Mouse (Mus musculus) erythroblast, embryonic 14.5 days (primary cell): ENCODE data around the gene Slc15a5. TPM values are rescaled to one million over a fixed set of nuclear protein-coding genes. Genes with fewer than 3 reads are reported as not detected.
"Not testable (repeated sequence)": the region's sequence is repeated elsewhere in the genome, so short reads cannot be mapped to it uniquely, and the experiment has no call there.

ENCODE experiments used
- H3K27me3 ChIP-seq: 2 replicates; pipeline ENCODE4 v1.6.1; 2012; ENCODE audit warnings: inconsistent platforms; ENCODE audit not compliant: control insufficient read depth
- H3K36me3 ChIP-seq: 2 replicates; pipeline ENCODE4 v1.6.1; 2012; ENCODE audit warnings: mild to moderate bottlenecking, inconsistent platforms; ENCODE audit not compliant: control insufficient read depth
- H3K4me1 ChIP-seq: 2 replicates; pipeline ENCODE4 v1.6.1; 2012; ENCODE audit warnings: inconsistent platforms; ENCODE audit not compliant: control insufficient read depth
- H3K4me3 ChIP-seq: replicated peaks from 2 replicates; pipeline ENCODE3; 2012; ENCODE audit warnings: moderate library complexity, mild to moderate bottlenecking, inconsistent platforms
- H3K9me3 ChIP-seq: 2 replicates; pipeline ENCODE4 v1.6.1; 2012; ENCODE audit warnings: low read length, inconsistent platforms, mixed read lengths; ENCODE audit not compliant: control insufficient read depth
- GATA1 ChIP-seq: IDR thresholded peaks from 2 replicates; pipeline ENCODE4 v1.6.1; 2012; ENCODE audit warnings: low read length, inconsistent platforms, mixed read lengths
- TAL1 ChIP-seq: IDR thresholded peaks from 3 replicates; pipeline ENCODE4 v1.6.1; 2012; ENCODE audit warnings: low read length, inconsistent platforms, mixed read lengths
- polyA plus RNA-seq: library from polyadenylated mRNA; stranded (reverse); fragments of >175 nt; gene quantifications from 2 replicates; pipeline ENCODE4 v1.2.3, GENCODE M21; 2012

The Slc15a5 gene
- polyA plus RNA-seq, result not detected in 2 replicates

DNA sequence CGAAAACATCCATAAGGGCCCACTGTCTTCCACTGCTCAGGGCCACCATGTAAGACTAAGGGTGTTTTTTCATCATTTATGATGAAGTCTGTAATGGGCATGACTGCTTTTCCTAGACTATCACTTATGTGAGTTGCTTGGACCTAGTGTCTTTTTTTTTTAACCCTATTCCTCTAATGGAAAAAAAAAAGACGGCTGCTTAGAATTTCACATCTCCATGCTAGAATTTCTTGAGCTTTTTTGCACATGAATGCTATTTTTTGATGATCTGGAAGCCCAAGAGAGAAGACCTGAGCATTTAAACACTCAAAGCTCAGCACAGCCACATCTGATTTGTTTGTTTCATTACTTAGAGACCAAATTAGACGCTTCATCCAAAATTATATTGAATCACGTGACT, at the start of gene Slc15a5:
TSS of gene Slc15a5 (minus strand) at position 101 of the 400 bp plus-strand sequence.
- Histone ChIP-seq H3K36me3 (no peaks in the 10 kb centered on the region), H3K27me3 (no peaks in the 10 kb centered on the region), H3K4me1 (no peaks in the 10 kb centered on the region), H3K4me3 (no peak within 1 kb of the TSS), H3K9me3 (peaks cover 10% of the 10 kb centered on the region; the same call in 1 of the 2 replicates)
- TF ChIP-seq TAL1, result no peak
- no peak for TF ChIP-seq GATA1

DNA sequence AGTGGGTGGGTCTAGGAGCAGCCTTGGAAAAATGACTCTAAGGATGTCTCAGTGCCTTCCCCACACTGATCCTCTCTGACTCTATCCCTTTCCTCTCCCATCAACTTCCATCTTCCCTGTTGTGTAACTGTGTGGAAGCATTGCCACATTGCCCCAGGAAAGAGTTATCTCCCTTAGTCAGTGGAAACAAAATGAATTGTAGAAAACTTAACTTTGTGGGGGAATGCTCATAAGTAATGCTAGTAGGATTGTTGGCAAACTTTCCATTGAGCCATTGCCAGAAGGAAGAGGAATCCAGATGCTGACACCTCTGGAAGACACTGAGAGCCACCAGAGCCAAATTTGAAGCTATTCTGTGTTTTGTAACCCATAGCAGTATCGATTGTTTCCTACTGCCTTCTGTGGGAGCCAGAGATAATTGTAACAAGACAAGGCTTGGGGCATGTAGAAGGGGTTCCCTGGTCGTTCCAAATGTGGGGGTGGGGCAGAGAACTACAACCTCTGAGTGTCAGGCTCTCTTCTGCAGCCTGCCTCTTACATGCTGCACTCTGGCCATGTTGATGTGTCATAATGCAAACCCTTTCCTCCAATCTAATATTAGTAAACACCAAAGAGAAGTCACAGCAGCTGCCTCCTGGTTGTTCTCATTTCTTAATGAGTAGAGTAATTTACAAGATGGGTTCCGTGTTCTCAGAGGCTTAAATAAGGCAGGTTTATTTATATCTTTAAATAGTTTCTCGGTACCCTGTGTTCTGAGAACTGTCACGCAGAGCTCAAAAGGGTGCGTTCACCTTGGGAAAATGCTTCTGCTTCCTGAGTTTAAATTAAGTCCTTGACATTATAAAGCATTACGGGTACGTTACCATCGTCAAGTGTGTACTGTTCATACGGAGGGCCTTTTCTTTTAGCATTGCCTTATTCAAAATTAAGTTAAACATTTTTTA, 48.9 kb upstream of the Slc15a5 start:
- H3K4me3 ChIP-seq, result no peak overlapping the region
- no peak for TF ChIP-seq TAL1
- no peak for TF ChIP-seq GATA1
- no peaks in the 10 kb centered on the region for H3K27me3 ChIP-seq
- peaks cover 10% of the 10 kb centered on the region for H3K9me3 ChIP-seq
- H3K36me3 ChIP-seq, result no peaks in the 10 kb centered on the region
- H3K4me1 ChIP-seq, result no peaks in the 10 kb centered on the region

DNA sequence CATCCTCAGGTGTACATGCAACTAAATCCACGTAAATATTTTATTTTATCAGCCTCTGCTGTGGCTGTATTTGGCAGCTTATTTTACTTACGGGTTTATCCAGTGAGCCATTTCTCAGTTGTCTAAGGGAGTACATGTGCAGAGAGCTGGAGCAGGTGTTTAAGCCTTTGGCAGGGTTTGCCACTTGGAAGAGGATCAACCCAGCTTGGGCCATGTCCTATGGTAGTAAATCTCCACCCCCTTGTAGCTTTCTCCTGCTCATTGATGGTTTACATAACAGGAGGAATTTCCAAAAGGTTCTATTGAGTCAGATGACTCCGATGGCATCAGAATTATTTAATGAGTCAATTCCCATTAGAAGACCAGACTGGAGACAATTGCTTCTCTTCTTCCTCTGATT, 37.8 kb upstream of the Slc15a5 start:
- Histone ChIP-seq H3K9me3 (peaks cover 5% of the 10 kb centered on the region; the same call in 1 of the 2 replicates), H3K4me3 (no peak overlapping the region), H3K27me3 (no peaks in the 10 kb centered on the region), H3K4me1 (no peaks in the 10 kb centered on the region), H3K36me3 (no peaks in the 10 kb centered on the region)
- TF ChIP-seq GATA1 (no peak), TAL1 (no peak)

DNA sequence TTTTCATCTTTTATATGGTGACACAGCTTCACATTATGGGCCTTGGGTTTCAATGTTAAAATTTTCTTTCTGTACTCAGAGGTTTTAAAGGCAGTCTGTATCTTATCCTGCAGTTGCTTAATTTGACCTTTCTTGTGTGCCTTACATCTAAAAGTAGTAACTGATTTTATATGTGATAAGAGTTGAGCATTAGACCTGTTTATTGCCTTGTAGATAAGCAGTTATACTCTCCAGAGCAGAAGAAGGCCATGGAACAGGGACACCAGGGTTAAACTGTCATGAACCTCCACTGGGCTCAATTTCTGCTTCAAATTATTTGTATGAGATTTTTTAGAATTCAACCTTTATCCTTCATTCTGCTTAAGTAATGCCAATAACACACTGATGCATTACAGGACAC, 24.8 kb upstream of the Slc15a5 start:
- Histone ChIP-seq H3K27me3 (no peaks in the 10 kb centered on the region), H3K4me1 (no peaks in the 10 kb centered on the region; the same call in 1 of the 2 replicates), H3K9me3 (peaks cover 7% of the 10 kb centered on the region), H3K4me3 (no peak overlapping the region), H3K36me3 (no peaks in the 10 kb centered on the region)
- TF ChIP-seq GATA1 (no peak), TAL1 (no peak)

- TF ChIP-seq TAL1 (no peak), GATA1 (no peak)
- no peaks in the 10 kb centered on the region; the same call in 1 of the 2 replicates for H3K4me1 ChIP-seq
- H3K27me3 ChIP-seq, result no peaks in the 10 kb centered on the region
- no peaks in the 10 kb centered on the region for H3K36me3 ChIP-seq
- H3K4me3 ChIP-seq, result no peak overlapping the region
- H3K9me3 ChIP-seq, result peaks cover 7% of the 10 kb centered on the region
Observed at GRCm38 (mm10) chr6:138102940-138103339, 23.2 kb upstream of the Slc15a5 start.

DNA sequence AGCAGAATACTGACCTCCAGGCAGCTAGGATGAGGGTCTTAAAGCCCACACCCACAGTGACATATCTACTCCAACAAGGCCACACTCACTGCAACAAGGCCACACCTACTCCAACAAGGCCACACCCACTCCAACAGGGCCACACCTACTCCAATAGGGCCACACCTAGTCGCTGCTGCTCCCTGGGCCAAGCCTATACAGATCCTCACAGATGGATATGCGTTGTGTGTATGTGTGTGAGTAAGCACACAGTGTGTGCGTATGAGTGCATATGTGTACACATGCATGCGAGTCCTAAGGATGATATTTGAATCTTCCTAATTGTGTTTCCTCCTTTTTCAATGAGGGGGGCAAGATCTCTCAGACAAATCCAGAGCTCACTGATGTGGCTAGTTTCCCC, 22.1 kb upstream of the Slc15a5 start:
- Histone ChIP-seq H3K9me3 (peaks cover 7% of the 10 kb centered on the region), H3K4me3 (no peak overlapping the region), H3K36me3 (no peaks in the 10 kb centered on the region), H3K27me3 (no peaks in the 10 kb centered on the region), H3K4me1 (no peaks in the 10 kb centered on the region; the same call in 1 of the 2 replicates)
- TF ChIP-seq GATA1, result no peak
- no peak for TF ChIP-seq TAL1

DNA sequence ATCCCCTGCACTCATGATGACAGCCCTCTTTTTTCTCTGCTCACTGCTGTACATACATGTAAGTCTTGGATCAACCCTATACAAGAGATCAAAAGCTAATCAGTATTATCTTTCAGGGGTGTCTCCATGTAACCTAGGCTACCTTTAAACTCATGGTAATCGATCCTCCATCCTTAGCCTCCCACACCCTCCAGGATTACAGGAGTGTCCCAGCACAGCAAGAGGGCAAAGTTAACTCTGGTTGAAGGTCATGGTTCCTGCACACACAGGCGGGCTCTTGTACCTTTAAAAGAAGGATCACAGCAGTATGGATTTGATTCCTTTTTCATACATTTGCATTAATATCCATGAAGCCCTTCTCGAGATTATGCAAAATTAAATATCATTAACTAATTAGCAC, 19.9 kb upstream of the Slc15a5 start:
- Histone ChIP-seq H3K36me3 (no peaks in the 10 kb centered on the region), H3K4me1 (no peaks in the 10 kb centered on the region; the same call in 1 of the 2 replicates), H3K4me3 (no peak overlapping the region), H3K9me3 (peaks cover 14% of the 10 kb centered on the region), H3K27me3 (no peaks in the 10 kb centered on the region)
- TF ChIP-seq TAL1 (no peak), GATA1 (no peak)

DNA sequence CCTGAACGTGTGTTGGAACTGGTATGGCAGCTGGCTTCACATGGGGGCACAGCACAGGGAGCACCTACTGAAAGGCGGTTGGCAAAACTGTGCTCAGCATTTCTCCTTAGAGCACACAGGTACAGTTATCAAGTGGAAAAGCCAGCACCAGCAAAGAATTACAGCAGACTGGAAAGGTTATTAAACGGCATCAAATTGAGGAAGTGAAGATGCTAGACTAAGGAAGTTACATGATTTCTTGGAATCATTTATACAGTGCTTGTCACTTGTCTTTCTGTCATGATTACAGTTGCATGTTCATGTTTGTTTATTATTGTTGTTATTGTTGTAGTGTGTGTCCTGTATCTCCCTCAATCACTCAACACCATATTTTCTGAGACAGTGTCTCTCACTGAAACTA, 15.3 kb upstream of the Slc15a5 start:
- Histone ChIP-seq H3K9me3 (peaks cover 15% of the 10 kb centered on the region; the same call in 1 of the 2 replicates), H3K36me3 (no peaks in the 10 kb centered on the region), H3K4me1 (no peaks in the 10 kb centered on the region), H3K4me3 (no peak overlapping the region), H3K27me3 (no peaks in the 10 kb centered on the region)
- TF ChIP-seq TAL1 (no peak), GATA1 (no peak)

DNA sequence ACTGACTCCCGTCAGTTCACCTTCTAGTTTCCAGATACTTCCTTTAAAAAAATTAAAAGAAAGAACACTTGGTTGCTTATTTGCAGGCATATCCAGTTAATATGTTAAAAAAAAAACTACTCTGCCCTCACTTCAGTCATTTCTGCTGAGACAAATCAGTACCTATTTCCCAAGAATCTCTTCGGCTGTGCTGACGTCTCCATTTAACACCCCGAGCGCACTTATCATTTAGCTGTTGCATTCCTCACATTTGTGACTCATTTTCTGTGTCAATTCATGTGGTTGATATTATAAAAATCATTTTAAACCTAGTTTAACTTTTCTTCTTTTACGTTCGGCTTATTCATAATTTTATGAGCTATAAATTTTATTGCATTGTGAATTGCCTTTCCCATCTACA, 12.7 kb upstream of the Slc15a5 start:
- Histone ChIP-seq H3K4me1 (no peaks in the 10 kb centered on the region), H3K36me3 (no peaks in the 10 kb centered on the region), H3K9me3 (peaks cover 25% of the 10 kb centered on the region), H3K4me3 (no peak overlapping the region), H3K27me3 (no peaks in the 10 kb centered on the region)
- TF ChIP-seq TAL1 (no peak), GATA1 (no peak)

GRCm38 (mm10) chr6:138089084-138089483, 9.4 kb upstream of the Slc15a5 start:
- no peak for TF ChIP-seq GATA1
- TF ChIP-seq TAL1, result no peak
- Histone ChIP-seq H3K9me3 (peaks cover 20% of the 10 kb centered on the region), H3K4me3 (no peak overlapping the region), H3K36me3 (no peaks in the 10 kb centered on the region), H3K27me3 (no peaks in the 10 kb centered on the region), H3K4me1 (no peaks in the 10 kb centered on the region)

GRCm38 (mm10) chr6:138086421-138086820, 6.7 kb upstream of the Slc15a5 start:
- not testable (repeated sequence) for H3K27me3 ChIP-seq, H3K4me1 ChIP-seq, H3K36me3 ChIP-seq, H3K4me3 ChIP-seq
- H3K9me3 ChIP-seq, result peaks cover 18% of the 10 kb centered on the region
